In the genomic region with DNA sequence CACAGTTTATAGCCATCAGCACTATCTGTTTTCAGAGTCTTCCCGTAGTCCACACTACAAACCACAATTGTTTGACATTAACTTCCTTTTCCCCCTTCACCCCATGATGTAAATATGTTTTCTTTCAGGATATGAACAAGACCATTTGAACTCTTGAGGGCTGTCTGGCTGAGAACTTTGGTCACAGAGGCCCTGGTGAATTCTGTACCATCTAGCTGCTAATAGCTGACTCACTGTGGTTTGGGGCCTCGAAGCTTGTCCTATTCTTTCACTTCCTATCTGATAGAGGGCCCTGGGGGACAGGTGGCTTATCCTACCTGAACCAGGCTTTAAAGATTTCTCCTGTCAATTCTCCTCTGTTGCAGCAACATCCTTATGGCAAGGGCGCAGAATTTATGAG, we compare ENCODE assay signal across 1 mouse cellular context.
TF ChIP-seq lines count a peak whose summit lies in the region.

No protein-coding gene starts in this region.

TF ChIP-seq in CH12.LX, 34 proteins besides CTCF, POLR2A, EP300 and RAD21 (continued from another document):
- 0 out of 2 replicates have a peak, but pooled peaks have one; percentile 50 for TF ChIP-seq UBTF (IDR thresholded peaks at IDR 0.05; ENCODE audit: low read depth, low read length)
- peak; percentile 66; the same call in 1 of the 2 replicates for TF ChIP-seq MXI1 (IDR thresholded peaks at IDR 0.05; ENCODE audit: low read depth, low read length)
- peak; percentile 60; the same call in 1 of the 2 replicates for TF ChIP-seq POLR2AphosphoS2 (IDR thresholded peaks at IDR 0.05; ENCODE audit: low read depth, low read length)
- TF ChIP-seq JUN (IDR thresholded peaks at IDR 0.05; ENCODE audit: insufficient read depth, low read depth, low read length): peak; percentile 86
- TF ChIP-seq ZMIZ1 (IDR thresholded peaks at IDR 0.05; ENCODE audit: low read depth, low read length): peak; percentile 71; the same call in 1 of the 2 replicates
